Mouse (Mus musculus) heart, postnatal 0 days (tissue): Measurements from ENCODE around the gene Igsf10.

Source experiments
- CTCF ChIP-seq: IDR thresholded peaks from 2 replicates; pipeline ENCODE4 v1.5.1; 2016; ENCODE audit warnings: antibody characterized with exemption, control low read depth, low read depth
- EP300 ChIP-seq: IDR thresholded peaks from 2 replicates; pipeline ENCODE4 v1.6.1; 2016; ENCODE audit warnings: antibody characterized with exemption, low read depth

DNA sequence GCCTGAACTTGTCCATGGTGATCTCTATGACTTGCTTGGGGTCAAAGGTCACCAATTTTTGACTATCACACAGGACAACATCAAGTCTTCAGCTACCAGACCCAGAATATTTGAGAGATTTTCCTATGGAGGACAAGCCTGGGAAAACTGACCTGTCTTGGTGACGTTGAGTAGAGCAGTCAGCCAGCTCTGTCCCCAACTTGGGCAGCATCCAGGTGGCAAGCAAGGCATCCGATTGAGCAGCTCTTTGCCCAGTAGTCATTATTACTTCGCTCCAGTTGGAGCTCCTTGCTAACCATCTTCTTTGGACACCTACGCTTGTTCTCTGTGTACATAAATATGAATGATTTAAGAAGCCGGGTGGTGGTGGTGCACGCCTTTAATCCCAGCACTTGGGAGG is 73.4 kb downstream of the Igsf10 start:
- TF ChIP-seq CTCF (no peak), EP300 (no peak)
